Mouse (Mus musculus) erythroblast, adult 5-6 weeks (primary cell): Measurements from ENCODE around the gene Sox13. TPM values are rescaled to one million over a fixed set of nuclear protein-coding genes. Genes with fewer than 3 reads are reported as not detected.

Experiments
- ATAC-seq: replicated peaks from 2 replicates; pipeline ENCODE4 v1.8.0; 2016; ENCODE audit warnings: moderate number of reproducible peaks, mild to moderate bottlenecking, moderate TSS enrichment, inconsistent platforms; ENCODE audit not compliant: poor library complexity, low FRiP score, severe bottlenecking
- total RNA-seq, 2 experiments: library from RNA; stranded (forward) in 1 of 2; stranded (reverse) in 1 of 2; fragments of 150-400 nt in 1 of 2; fragments of 200-764, 138-1000 nt in 1 of 2; gene quantifications; 2 replicates each; pipeline versions ENCODE4 v1.2.3 to v1.2.4; 2015 to 2017; ENCODE audit warnings: low replicate concordance in 2 of 2

Gene Sox13
- total RNA-seq, 2 experiments from 2014 or later: 0.77 TPM; not detected in 1

DNA sequence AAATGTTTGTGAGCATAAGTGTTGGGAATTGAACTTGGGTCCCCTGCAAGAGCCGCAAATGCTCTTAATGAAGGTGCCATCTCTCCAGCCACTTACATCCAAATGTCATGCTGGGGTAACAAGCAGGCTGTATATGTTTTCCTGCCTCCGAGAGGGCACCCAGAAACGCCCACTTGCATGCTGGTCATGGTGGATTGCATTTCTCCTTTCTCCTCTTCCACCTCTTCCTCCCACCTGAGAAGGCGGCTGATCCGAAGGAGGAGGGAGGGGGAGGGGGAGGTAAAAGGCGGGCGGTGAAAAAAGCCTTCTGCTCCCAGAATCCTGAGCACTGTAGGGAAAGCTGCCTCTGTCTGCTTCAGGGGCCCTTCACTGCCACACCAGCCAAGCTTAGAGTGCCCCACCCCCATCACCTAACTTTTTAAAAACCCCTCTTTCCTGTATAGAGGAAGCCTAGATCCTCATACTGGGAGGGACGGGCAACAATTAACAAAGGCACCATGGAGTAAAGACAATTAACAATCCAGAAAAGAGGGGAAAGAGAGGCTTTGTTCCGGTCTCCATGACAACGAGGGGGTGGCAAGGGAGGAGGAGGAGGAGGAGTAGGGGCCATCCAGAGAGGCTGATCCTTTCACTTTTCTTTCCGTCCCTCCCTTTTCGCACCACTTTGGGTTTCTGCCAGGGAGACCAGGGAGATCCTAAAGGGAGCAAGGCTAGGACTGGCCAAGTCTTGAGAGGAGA lies 10.0 kb upstream of the Sox13 start:
- ATAC-seq: no peak

DNA sequence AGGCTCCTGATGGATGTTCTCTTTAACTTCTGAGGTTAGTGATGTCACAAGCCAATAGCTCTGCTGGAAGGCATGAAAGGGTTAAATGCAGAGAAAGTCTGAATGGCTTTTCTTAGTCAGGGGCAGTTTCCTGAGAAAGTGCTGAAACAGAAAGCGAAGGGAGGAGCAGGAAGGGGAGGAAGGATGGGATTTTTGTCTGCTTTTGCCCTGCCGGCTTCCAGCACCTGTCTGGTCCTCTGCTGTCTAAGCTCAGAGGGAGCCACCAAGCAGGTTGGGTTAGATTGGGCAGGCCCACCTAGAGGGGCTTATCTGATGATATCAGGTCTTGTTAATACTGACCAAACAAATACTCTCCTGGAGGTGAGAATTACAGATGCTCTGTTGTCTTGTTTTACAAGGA lies 8.4 kb upstream of the Sox13 start:
- no peak for ATAC-seq

DNA sequence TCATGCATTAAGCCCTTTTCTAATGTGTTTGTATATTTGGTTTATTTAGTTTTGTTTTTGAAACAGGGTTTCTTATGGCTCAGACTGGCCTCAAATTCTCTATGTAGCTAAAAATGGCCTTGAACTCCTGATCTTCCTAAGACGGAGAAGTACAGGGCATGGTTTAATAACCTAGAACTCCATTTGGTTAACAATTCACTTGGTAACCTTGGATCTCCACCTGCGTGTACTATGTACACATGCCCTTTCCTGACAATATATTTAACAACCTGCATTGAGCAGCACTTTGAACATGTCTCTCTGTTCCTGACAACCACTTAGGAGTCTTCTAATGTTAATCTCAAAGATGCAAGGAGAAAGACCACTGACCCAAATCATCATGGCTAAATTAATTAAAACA lies 7.0 kb upstream of the Sox13 start:
- ATAC-seq: no peak

DNA sequence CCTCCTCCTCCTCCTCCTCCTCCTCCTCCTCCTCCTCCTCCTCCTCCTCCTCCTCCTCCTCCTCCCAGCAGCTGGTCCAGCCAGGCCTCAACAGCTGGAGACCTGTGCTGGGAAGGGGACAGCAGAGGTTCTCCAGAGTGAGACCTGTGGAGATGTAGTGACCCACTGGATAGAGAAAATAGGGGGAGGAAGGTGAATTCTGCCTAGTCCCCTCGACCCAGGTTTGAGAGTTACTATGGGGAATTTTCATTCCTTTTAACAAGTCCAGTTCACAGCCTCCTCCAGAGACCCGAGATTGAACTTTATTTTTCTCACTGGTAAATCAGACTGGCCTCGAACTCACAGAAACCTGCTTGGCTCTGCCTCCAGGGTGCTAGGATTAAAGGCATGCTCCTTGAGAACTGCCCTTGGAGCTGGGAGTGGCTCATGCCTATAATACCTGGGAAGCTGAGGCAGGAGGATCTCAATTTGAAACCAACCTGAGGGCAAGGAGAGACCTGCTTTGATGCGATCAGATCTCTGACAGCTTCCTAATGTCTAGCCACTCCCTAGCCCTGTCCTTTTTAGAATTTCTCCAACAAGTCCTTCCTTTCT lies 467 bp upstream of the Sox13 start:
- no peak for ATAC-seq

DNA sequence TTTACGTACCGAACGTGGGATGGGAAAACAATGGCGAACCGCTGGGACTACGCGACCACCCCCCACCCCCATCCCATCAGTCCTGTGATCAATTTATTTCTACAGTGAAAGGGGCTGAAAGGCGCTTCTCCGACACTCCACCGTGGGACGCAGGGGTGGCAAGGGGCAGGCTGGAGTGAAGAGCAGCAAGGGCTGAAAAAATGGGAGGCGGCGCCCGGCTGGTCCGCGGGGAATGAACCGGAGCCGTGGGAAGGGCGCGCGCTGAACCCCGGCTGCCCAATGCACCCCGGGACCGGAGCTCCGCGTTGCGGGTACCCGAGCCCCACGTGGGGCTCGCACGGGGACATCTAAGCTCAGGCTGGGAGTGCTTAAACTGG lies 1.0 kb downstream of the Sox13 start:
- no peak for ATAC-seq

DNA sequence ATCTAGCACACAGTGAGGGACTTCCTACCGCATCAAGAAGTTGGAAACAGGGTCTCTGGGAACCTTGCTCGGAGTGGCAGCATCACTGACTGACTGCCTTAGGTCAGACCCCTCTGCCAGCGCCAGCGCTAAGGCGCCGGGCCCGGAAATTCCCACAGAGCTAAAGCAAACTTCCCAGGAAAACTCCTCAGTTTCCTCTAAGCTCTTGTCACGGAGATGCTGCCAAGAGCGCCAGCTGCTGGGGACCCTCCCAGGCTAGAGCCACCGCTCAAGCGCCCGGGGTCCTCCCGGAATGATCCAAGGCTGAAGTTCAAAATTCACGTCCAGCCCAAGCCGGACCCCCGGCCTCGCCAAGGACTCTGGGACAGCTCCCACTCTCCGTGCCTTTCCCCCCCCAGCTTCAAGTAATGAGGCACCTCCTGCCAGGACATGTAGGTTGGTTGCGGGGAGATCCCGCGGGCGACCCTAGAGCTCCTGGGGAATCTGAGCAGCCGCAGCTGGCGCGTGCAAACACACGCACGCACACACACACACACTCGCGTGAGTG lies 1.5 kb downstream of the Sox13 start:
- no peak for ATAC-seq

DNA sequence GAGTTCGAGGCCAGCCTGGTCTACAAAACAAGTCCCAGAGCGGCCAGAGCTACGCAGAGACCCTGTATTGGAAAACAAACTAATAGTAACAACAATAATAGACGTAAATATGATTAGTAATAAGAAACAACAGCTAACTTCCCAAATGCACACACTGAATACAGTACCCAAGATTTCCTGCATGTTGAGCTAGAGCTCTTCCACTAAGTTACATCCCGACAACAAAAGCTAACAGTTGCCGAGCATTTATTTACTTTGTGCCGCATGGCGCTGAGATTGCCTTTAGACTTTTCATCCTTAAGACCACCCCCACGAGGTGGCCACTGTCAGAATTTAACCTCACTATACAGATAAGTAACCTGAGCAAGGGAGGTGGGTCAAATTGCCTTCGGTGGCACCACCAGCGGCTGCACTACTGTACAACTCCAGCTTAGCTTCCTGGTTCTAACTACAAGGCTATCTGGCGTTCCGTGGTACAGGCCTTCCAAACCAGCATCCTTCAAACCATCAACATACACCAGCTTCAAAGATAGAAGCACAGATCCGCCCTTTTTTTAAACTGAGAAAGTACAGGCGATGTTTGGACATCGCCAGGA lies 2.1 kb downstream of the Sox13 start:
- ATAC-seq: no peak

DNA sequence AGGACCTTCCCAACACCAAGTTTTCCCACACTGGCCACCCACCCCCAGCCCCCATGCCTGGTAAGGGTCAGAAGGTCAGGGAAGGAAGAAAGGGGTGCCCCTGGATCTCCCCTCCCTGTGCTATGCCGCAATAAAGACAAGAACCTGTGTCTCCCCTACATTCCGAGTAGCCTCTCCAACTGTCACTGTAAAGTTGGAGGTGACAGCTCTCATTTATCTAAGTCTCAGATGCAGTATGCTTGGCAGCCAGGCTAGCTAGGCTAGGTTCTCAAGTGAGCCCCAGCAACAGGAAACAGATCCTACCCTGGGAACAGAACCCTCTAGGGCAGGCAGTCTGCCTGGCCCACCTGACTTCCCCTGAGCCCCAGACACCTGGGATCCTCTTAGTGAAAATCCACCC lies 3.1 kb downstream of the Sox13 start:
- no peak for ATAC-seq

DNA sequence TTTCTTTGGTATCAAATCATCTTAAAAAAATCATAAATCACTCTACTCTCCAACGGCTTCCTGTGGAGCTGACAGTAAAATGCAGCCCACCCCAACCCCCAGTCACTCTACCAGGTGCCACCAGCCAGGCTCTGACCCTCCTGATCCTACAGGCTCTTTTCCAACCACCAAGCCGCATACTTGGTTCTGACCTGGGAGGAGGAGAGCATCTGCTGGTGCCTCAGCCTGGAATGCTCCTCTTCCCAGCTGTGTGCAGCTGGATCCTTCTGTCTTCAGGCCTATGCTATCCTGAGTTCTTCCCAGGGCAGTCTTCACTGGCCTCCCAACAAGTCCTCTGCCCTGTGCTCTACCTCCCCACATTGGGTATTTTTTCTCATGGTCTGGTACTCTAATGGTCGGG lies 3.7 kb downstream of the Sox13 start:
- no peak for ATAC-seq

DNA sequence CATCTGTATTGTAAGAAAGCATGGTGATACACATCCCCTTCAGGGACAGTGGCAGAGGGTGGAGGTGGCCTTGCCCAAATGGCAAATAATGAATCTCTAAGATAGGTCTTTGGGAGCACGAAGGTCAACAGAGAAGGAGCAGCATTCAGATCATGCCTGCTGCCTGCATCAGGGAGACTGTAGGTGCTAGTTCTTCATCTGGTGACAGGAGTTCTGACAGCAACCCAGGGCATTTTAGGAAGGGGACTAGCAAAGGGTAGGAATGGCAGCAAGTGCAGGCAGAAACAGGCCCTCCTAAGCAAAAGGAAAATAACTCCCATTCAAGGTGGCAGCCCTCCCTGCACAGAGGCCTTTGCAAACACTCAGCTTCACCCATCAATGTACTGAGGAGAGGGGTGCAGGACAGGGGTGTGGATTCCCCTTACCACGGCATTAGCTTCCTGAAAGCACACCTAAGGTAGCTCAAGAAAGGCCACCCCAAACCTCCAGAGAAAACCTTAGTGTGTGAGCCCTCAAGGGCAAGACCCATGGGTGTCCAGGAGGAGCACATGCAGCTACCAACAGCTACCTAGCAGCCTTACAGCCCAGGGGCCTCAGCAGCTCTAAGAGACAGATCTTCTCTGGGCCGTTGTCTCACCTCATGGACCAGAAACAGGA lies 4.9 kb downstream of the Sox13 start:
- ATAC-seq: no peak

DNA sequence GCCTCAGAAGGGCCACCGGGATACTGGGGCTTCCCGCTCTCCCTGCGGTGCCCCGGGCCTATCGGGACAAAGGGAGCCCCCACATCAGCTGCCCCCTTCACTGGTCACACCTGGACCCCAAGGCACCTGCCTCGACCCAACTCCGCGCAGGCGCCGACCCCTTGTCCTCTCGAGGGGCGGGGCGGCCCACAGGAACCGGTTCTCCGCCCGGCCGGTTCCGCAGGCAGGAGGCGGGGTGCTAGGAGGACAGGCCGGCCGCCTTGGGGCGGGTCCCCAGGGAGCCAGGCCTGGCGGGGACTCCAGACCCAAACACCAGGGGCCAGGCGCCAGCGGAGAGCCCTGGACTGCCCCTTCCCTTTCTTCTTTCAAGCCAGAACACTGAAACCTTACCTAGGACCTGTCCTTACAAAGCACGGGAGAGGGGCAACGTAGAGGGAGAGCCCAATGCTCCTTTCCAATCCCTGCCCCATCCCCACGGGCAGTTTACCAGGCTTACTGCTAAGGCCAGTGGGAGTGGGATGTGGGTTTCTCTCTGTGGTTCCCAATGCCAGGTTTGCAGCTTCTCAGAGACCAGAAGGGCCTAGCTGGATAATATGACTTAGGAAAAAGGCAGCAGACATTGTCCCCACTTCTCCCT lies 5.9 kb downstream of the Sox13 start:
- no peak for ATAC-seq

DNA sequence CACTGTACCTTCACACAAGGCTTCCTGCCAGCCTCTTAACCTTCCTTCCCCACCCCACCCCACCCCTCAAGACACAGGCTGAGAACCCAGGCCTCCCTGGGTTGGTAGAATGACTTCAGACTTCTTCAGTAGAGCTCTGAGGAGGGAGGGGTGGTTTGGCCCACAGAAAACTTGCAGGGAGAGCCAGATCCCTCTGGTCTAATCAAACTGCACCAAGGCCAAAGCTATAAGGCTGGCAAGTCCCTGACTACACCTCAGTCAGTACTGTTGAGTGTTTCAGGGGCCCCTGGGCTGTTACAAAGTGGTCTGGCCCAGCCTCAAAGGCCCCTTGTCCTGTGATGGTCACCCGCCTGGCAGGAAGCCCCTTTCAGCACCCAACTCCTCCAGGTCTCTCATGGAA lies 6.6 kb downstream of the Sox13 start:
- ATAC-seq: no peak

DNA sequence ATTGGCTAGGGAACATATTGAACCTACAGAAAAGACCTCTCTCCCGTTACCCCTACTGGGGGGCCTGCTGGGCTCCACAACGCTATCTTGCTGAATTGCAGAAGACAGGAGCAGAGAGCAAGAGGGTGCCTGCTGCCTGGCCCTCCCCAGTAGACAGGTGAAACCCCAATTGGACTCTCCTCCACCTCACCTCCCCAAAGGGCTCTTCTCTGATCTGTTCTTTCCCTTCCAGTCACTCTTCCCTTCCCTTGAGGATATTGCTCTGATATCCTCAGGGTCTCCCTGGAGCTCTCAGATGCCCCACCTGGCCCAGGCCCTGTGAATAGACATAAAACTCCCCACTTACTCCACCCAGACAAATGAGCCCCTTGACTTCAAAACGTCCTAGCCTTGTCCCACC lies 7.1 kb downstream of the Sox13 start:
- ATAC-seq: no peak

DNA sequence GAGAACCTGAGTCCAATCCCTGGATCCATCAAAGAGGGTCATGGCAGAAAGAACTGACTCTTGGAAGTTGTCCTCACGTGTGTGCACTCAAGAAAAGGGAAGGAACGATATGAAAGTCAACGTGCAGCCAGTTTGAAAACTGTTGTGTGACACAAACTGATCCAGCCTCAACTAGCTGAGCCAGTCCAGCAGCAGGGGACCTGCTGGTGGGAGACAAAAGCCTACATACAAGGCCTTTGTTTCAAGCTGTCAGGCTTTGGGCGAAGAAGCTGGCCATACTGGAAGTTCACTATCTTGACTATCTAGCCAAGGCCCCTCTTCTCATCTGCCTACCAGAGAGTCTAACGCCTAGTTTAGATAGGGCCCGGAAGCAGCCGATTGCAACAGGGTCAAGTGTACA lies 7.7 kb downstream of the Sox13 start:
- no peak for ATAC-seq

DNA sequence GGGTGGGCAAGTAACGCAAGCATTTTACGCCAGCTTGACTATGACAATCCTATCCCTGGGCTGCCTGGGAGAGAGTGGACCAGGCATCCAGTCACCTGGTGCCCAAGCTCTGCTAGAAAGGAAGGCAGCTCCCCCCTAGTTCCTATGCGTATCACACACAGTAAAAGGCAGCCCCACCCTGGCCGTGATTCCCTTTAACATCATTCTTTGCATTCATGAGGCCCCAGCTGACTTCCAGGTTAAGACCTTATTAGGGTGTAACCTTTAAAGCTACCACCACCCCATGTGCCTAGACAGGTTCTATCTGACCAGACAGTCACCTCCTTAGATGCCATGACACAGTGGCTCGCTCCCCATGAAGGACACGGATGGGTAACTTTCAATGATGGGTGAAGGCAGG lies 8.7 kb downstream of the Sox13 start:
- ATAC-seq: no peak

DNA sequence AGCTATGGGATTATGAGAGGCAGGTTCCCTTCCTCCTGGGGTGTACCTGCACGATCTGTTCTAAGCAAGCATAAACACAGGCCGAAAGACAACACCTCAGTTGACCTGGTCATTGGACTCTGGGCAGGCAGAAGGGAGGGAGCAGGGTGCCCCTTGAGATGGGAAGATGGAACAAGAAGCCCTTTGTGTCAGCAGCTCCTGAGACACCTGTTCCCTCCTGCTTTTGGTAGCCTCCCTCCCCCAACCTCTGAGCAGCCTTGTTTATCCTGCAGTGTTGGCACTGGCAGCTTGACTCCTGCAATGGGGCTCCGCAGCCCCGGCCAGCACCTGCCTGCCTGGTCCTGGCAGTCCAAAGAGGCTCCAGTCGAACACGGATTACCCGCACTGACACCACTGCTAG lies 9.1 kb downstream of the Sox13 start:
- no peak for ATAC-seq

DNA sequence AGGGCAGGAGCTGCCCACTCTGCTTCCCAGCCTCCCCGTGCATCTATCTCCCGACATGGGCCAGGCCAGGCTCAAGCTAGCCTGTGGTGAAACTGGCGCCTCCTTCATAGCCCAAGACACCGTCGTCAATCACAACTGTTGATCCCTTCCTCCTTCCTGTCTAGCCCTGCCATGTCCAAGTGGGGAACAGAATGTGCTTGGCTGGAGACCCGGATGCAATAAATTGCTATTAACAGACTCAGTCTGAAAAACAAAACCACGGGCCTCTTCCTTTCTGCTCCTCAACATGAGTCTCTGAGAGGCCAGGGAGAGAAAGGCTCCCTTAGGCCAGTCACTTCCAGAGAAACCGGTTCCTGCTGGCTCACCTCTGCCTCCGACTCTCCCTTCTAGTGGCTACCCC lies 11.2 kb downstream of the Sox13 start:
- no peak for ATAC-seq

DNA sequence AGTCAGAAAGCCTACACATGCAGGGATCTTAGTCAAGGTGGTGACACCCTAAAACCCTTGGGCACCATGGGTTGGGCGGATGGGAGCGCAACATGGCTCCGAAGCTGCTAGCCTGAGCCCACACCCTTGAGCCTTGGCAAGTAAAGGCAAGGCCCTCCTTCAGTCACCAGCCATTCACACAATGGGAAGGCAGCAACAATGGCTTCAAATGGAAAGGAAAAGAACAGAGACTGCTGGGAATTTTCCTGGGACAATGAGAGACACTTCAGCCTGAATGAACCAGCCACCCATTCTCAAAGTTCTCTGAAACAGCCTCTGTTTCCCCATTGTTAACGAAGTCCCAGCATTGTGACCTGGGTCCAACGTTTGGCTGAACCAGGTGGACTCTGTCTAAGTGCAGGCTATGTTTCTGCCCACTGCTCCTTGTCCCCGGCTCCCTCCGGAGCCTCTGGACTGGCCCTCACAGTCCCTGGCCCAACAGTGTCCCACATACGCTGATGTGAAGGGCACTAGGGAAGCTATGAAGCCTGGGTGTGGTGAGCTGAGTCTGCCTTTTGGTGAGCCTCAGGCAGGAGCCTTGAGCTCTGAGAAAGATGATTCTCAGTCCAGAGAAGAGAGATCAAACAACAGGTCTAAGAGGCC lies 12.6 kb downstream of the Sox13 start:
- ATAC-seq: no peak

DNA sequence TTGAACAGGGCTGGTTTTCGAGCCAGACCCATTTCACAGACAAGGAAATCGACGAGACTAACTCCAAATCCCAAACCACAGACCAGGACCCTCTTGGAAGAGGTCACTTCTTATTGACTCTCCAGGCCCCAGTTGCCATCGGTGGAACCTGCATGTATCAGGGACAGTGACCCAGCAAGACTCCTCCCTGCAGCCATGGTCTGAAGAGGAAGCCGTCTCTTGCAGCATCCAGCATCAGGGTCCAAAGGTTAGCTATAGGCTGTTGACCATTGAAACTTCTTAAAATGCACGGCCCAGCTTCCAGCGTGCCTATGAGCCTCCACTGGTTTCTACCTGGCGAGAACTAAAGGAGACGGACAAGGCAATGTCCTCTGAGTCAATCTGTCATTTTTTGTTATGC lies 14.4 kb downstream of the Sox13 start:
- ATAC-seq: no peak
